Mouse (Mus musculus): ENCODE data around the gene Adcy5. TPM values are rescaled to one million over a fixed set of nuclear protein-coding genes. Genes with fewer than 3 reads are reported as not detected.
A peak's percentile ranks its signal among the peaks of the same experiment; 100 is the strongest.

Adcy5 gene
- polyA plus RNA-seq, 2 experiments: 2.5 to 10.1 TPM

DNA sequence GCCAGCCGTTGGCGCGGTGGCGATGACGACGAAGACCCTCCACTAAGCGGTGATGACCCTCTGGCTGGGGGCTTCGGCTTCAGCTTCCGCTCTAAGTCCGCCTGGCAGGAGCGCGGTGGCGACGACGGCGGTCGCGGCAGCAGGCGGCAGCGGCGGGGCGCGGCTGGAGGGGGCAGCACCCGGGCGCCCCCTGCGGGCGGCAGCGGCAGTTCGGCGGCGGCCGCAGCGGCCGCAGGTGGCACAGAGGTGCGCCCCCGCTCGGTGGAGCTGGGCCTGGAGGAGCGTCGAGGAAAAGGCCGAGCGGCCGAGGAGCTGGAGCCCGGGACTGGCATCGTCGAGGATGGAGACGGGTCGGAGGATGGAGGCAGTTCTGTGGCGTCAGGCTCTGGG is 1.6 kb downstream of the Adcy5 start:
- 0 out of 2 replicates have a peak overlapping the region, but pooled peaks have one; percentile 73 for H3K9ac ChIP-seq (ENCODE audit: low read depth, low read length, severe bottlenecking)
- H3K36me3 ChIP-seq (ENCODE audit: control insufficient read depth, insufficient read depth, low read length): no peaks in the 10 kb centered on the region
- no peak overlapping the region for H3K27ac ChIP-seq (replicated peaks; ENCODE audit: low read depth, low read length)
- no peak for TF ChIP-seq POLR2A (IDR thresholded peaks at IDR 0.05; ENCODE audit: borderline replicate concordance, extremely low read depth, insufficient read depth, insufficient read length)
- no peaks in the 10 kb centered on the region for H3K9me3 ChIP-seq (ENCODE audit: control insufficient read depth, low read length)
- peaks cover 36% of the 10 kb centered on the region for H3K27me3 ChIP-seq (ENCODE audit: control insufficient read depth, insufficient read depth, low read length)
- peaks cover 14% of the 10 kb centered on the region for H3K4me1 ChIP-seq (ENCODE audit: control insufficient read depth, insufficient read depth, low read length)
- H3K4me3 ChIP-seq (replicated peaks; ENCODE audit: low read length): peak overlapping the region; percentile 67
- ATAC-seq (ENCODE audit: low FRiP score, low read depth) (no peak), DNase-seq (ENCODE audit: low spot score) (no peak)
- 2% methylated on average over 39 of the region's 48 CpGs for WGBS
- H3K4me2 ChIP-seq (replicated peaks; ENCODE audit: low read depth, low read length, severe bottlenecking): peak overlapping the region; percentile 97

DNA sequence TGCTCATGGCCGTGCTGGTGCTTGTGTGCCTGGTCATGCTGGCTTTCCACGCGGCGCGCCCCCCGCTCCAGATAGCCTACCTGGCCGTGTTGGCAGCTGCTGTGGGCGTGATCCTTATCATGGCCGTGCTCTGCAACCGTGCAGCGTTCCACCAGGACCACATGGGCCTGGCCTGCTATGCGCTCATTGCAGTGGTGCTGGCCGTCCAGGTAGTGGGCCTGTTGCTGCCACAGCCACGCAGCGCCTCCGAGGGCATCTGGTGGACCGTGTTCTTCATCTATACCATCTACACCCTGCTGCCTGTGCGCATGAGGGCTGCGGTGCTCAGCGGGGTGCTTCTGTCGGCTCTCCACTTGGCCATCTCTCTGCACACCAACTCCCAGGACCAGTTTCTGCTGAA is 2.2 kb downstream of the Adcy5 start:
- H3K9ac ChIP-seq (ENCODE audit: low read depth, low read length, severe bottlenecking): no peak overlapping the region
- peaks cover 14% of the 10 kb centered on the region for H3K4me1 ChIP-seq (ENCODE audit: control insufficient read depth, insufficient read depth, low read length)
- TF ChIP-seq POLR2A (IDR thresholded peaks at IDR 0.05; ENCODE audit: borderline replicate concordance, extremely low read depth, insufficient read depth, insufficient read length): no peak
- H3K27ac ChIP-seq (replicated peaks; ENCODE audit: low read depth, low read length): no peak overlapping the region
- peak overlapping the region; percentile 97 for H3K4me2 ChIP-seq (replicated peaks; ENCODE audit: low read depth, low read length, severe bottlenecking)
- WGBS: 73% methylated on average over 21 of the region's 21 CpGs
- peak overlapping the region; percentile 67 for H3K4me3 ChIP-seq (replicated peaks; ENCODE audit: low read length)
- ATAC-seq (ENCODE audit: low FRiP score, low read depth): no peak
- H3K36me3 ChIP-seq (ENCODE audit: control insufficient read depth, insufficient read depth, low read length): no peaks in the 10 kb centered on the region
- H3K9me3 ChIP-seq (ENCODE audit: control insufficient read depth, low read length): no peaks in the 10 kb centered on the region
- peaks cover 31% of the 10 kb centered on the region for H3K27me3 ChIP-seq (ENCODE audit: control insufficient read depth, insufficient read depth, low read length)
- DNase-seq (ENCODE audit: low spot score): no peak

DNA sequence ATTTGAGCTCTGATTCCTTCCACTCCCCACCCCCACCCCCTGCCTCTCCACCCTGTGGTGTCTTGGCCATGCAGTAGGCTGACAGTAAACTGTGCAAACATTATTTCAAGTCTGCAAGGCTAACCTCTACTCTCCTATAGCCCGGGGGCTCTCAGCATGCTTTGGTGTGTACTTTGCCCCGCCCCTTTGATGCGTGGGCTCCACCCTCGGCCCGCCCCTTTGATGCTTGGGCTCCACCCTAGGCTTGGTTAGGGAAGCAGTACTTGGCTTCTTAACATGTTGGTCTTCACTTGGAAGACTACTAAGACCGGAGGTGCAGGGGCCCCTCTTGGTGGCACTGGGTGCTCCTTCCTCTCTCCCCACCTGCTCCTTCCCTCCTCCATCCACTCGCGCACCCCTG is 4.9 kb downstream of the Adcy5 start:
- Histone ChIP-seq H3K36me3 (ENCODE audit: control insufficient read depth, insufficient read depth, low read length) (no peaks in the 10 kb centered on the region), H3K9ac (ENCODE audit: low read depth, low read length, severe bottlenecking) (no peak overlapping the region), H3K4me3 (replicated peaks; ENCODE audit: low read length) (no peak overlapping the region), H3K9me3 (ENCODE audit: control insufficient read depth, low read length) (no peaks in the 10 kb centered on the region), H3K27me3 (ENCODE audit: control insufficient read depth, insufficient read depth, low read length) (peaks cover 16% of the 10 kb centered on the region), H3K4me2 (replicated peaks; ENCODE audit: low read depth, low read length, severe bottlenecking) (no peak overlapping the region), H3K27ac (replicated peaks; ENCODE audit: low read depth, low read length) (no peak overlapping the region), H3K4me1 (ENCODE audit: control insufficient read depth, insufficient read depth, low read length) (peaks cover 15% of the 10 kb centered on the region)
- ATAC-seq (ENCODE audit: low FRiP score, low read depth) (no peak), DNase-seq (ENCODE audit: low spot score) (no peak)
- no peak for TF ChIP-seq POLR2A (IDR thresholded peaks at IDR 0.05; ENCODE audit: borderline replicate concordance, extremely low read depth, insufficient read depth, insufficient read length)
- 60% methylated on average over 8 of the region's 8 CpGs for WGBS

DNA sequence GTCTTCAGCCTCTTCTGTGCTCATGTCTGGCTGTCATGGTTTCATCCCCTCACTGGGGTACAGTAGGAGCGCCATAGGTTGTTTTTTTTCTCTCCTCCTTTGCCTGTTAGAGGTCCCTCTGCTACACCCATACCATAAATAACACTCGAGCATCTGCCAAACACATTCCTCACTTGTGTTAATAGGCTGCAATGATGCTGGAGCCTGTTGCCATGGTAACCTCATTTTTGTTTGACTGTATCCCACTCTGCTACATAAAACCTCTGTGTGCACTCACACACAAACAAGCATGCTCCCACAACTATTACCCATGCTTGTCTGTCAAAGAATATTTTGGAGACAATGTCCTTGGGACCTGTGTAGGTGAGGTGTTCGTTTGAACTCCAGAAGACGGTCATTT is 5.3 kb downstream of the Adcy5 start:
- ATAC-seq (ENCODE audit: low FRiP score, low read depth): no peak
- no peak overlapping the region for H3K27ac ChIP-seq (replicated peaks; ENCODE audit: low read depth, low read length)
- H3K4me1 ChIP-seq (ENCODE audit: control insufficient read depth, insufficient read depth, low read length): peaks cover 20% of the 10 kb centered on the region
- H3K4me2 ChIP-seq (replicated peaks; ENCODE audit: low read depth, low read length, severe bottlenecking): no peak overlapping the region
- H3K4me3 ChIP-seq (replicated peaks; ENCODE audit: low read length): no peak overlapping the region
- H3K27me3 ChIP-seq (ENCODE audit: control insufficient read depth, insufficient read depth, low read length): peaks cover 16% of the 10 kb centered on the region
- TF ChIP-seq POLR2A (IDR thresholded peaks at IDR 0.05; ENCODE audit: borderline replicate concordance, extremely low read depth, insufficient read depth, insufficient read length): no peak
- H3K9me3 ChIP-seq (ENCODE audit: control insufficient read depth, low read length): no peaks in the 10 kb centered on the region
- H3K36me3 ChIP-seq (ENCODE audit: control insufficient read depth, insufficient read depth, low read length): no peaks in the 10 kb centered on the region
- no peak for DNase-seq (ENCODE audit: low spot score)
- WGBS: 61% methylated on average over 4 of the region's 4 CpGs
- no peak overlapping the region for H3K9ac ChIP-seq (ENCODE audit: low read depth, low read length, severe bottlenecking)

DNA sequence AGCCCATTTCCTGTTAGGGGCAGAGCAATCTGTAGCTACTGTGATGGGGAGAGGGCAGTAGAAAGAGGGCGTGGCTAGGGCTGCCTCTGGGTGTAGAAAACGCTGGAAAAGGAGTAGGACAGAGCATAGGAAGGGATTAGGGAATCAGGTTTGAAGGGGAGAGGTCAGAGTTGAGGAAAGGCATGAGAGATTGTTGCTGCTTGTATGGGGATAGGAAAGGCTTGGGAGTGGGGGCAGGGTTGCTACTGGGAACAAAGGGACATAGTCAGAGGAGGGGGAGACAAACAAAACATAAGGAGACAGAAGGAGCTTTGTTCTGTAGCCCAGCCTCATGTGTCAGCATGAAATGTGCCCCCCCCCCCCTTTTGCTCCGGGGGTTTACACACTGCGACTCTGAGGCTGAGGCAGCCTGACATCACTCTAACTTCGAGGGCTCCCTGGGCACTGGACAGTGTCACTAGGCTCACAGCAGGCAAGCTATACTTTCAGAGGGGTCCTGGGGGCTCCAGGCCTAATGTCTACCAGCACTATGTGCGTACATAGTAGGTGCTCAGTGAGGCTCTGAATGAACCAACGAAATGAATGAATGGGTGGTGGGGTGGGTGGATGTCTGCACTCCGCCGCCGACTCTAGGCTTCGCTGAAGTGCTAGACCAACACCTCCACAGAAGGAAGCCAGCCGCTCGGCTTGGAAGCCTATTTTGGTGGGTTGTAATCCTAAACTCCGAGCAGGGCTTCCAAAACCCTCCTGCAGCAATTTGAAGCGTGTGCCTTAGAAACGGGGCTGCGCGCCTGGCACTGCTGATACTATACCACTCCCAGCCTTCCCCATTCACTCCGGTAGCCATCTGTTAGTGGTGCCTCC is 9.9 kb downstream of the Adcy5 start:
- no peaks in the 10 kb centered on the region for H3K9me3 ChIP-seq (ENCODE audit: control insufficient read depth, low read length)
- no peak overlapping the region for H3K27ac ChIP-seq (replicated peaks; ENCODE audit: low read depth, low read length)
- H3K36me3 ChIP-seq (ENCODE audit: control insufficient read depth, insufficient read depth, low read length): 0 out of 2 replicates have a peak, but pooled peaks cover 3% of the 10 kb centered on the region
- no peak for TF ChIP-seq POLR2A (IDR thresholded peaks at IDR 0.05; ENCODE audit: borderline replicate concordance, extremely low read depth, insufficient read depth, insufficient read length)
- no peak overlapping the region for H3K4me2 ChIP-seq (replicated peaks; ENCODE audit: low read depth, low read length, severe bottlenecking)
- H3K4me1 ChIP-seq (ENCODE audit: control insufficient read depth, insufficient read depth, low read length): peaks cover 17% of the 10 kb centered on the region
- WGBS: 41% methylated on average over 18 of the region's 19 CpGs
- peak; percentile 49; the same call in 1 of the 2 replicates for ATAC-seq (ENCODE audit: low FRiP score, low read depth)
- no peak overlapping the region for H3K4me3 ChIP-seq (replicated peaks; ENCODE audit: low read length)
- H3K27me3 ChIP-seq (ENCODE audit: control insufficient read depth, insufficient read depth, low read length): no peaks in the 10 kb centered on the region
- H3K9ac ChIP-seq (ENCODE audit: low read depth, low read length, severe bottlenecking): no peak overlapping the region
- no peak for DNase-seq (ENCODE audit: low spot score)
